Mouse (Mus musculus): ENCODE results near the gene Bex3. TPM values are rescaled to one million over a fixed set of nuclear protein-coding genes. Genes with fewer than 3 reads are reported as not detected.

The Bex3 gene
- polyA plus RNA-seq, 2 experiments from 2014 or later: 65.2 to 72.9 TPM

- no peak for ATAC-seq
Measured at GRCm38 (mm10) chrX:136313792-136314564, 43.9 kb downstream of the Bex3 start.

GRCm38 (mm10) chrX:136319953-136320352 is 49.9 kb downstream of the Bex3 start:
- no peak for ATAC-seq

Other genes starting within 250 kb of the Bex3 start
- gene Arxes1, start 236.9 kb upstream of the Bex3 start, polyA plus RNA-seq (2017; shearing (Covaris generic)): not detected
- gene Bex2, start 202.0 kb upstream of the Bex3 start, polyA plus RNA-seq (2017; shearing (Covaris generic)): 1 to 10 TPM in 1 of 2 experiments, under 1 TPM in 1; 0.77 to 3.4 TPM
- gene Nxf3, start 185.0 kb upstream of the Bex3 start, polyA plus RNA-seq (2017; shearing (Covaris generic)): not detected
- gene Bex4, start 131.3 kb upstream of the Bex3 start, polyA plus RNA-seq (2017; shearing (Covaris generic)): not detected
- gene Tceal8, start 97.9 kb upstream of the Bex3 start, polyA plus RNA-seq (2017; shearing (Covaris generic)): 1 to 10 TPM; 1.0 to 1.4 TPM
- gene Tceal5, start 66.4 kb upstream of the Bex3 start, polyA plus RNA-seq (2017; shearing (Covaris generic)): not detected
- not detected for gene Tceal7, start 55.5 kb upstream of the Bex3 start, polyA plus RNA-seq (2017; shearing (Covaris generic))
- not detected for gene Bex1, start 54.7 kb upstream of the Bex3 start, polyA plus RNA-seq (2017; shearing (Covaris generic))
- gene Tceal9, start 25.2 kb upstream of the Bex3 start, polyA plus RNA-seq (2017; shearing (Covaris generic)): 10 to 100 TPM; 44.1 to 53.8 TPM
- not detected for gene Kir3dl1, start 247.7 kb downstream of the Bex3 start, polyA plus RNA-seq (2017; shearing (Covaris generic))

Measured in CD4-positive, CD25-positive, alpha-beta regulatory T cell, adult 4 months (primary cell).